Mouse (Mus musculus) G1E (cell line): ENCODE results near the gene Gm10318.

Experiments used
- CTCF ChIP-seq: IDR thresholded peaks from 2 replicates; pipeline ENCODE4 v1.5.1; 2012; ENCODE audit warnings: low read depth, low read length, inconsistent platforms, mixed read lengths
- TAL1 ChIP-seq: conservative IDR thresholded peaks from 2 replicates; pipeline ENCODE4 v1.6.1; 2012; ENCODE audit warnings: low read depth, low read length, inconsistent platforms, mixed read lengths

DNA sequence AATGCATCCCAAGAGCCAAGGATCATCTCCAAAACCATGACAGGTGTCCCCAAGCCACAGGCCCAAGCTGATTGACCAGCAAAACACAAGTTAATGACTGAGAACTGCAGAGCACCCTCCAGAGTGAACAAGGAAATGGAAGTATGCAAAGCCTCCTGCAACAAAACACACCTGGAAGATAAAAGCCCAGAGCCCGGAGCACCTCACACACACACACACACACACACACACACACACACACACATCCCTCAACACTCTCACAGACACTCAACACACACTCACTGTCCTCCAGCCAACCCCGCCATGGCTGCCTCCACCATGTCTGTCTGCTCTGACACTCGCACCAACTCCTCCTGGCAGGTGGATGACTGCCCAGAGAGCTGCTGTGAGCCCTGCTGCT lies 6.2 kb upstream of the Gm10318 start, which contains the start of gene Gm36176:
- TF ChIP-seq CTCF (no peak), TAL1 (no peak)
